Mouse (Mus musculus) left cerebral cortex, postnatal 25 days (tissue): Measurements from ENCODE around the gene Cyp2d10. TPM values are rescaled to one million over a fixed set of nuclear protein-coding genes. Genes with fewer than 3 reads are reported as not detected.
"Not testable (repeated sequence)": the region's sequence is repeated elsewhere in the genome, so short reads cannot be mapped to it uniquely, and the experiment has no call there.

ENCODE experiments used
- DNase-seq, 2 experiments: peaks; one replicate each; pipeline ENCODE4 v3.0.0; 2022; ENCODE audit warnings: low spot score in 2 of 2, mixed read lengths in 1 of 2
- intact Hi-C: fragments of 180-260 bp; cut with DNase I; formaldehyde crosslinking; loops from one replicate; pipeline ENCODE4 v1.15.1; 2025
- microRNA-seq, 2 experiments: library from miRNA; unstranded; fragments of <30 nt; microRNA quantifications; one replicate each; pipeline ENCODE4 v1.2.0; 2022
- total RNA-seq, 2 experiments: library from RNA; stranded (reverse); gene quantifications; 2 replicates each; pipeline ENCODE4 v1.2.3; 2021

The Cyp2d10 gene
- total RNA-seq, 2 experiments from 2014 or later, result not detected

DNA sequence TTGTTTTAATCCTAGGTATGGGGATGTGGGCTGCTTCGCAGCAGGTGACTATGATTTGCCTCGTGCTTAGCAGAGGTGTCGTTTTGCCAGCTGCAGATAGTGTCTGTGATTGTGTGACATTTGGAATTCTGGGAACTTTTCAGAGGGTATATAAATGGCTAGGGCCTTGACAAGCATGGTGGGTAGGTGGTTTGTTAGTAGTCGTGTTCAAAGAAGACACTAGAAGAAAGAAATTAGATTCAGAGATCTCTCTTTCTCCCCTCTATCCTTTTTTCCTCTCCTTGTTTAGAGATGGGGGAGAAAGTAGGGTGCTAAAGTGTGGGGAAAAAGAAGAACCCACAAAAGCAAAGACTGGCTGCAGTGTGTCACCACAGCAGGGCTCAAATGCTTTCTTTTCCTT, 38.8 kb downstream of the Cyp2d10 start:
- no peak for DNase-seq
- intact Hi-C loops, result no loop called here

DNA sequence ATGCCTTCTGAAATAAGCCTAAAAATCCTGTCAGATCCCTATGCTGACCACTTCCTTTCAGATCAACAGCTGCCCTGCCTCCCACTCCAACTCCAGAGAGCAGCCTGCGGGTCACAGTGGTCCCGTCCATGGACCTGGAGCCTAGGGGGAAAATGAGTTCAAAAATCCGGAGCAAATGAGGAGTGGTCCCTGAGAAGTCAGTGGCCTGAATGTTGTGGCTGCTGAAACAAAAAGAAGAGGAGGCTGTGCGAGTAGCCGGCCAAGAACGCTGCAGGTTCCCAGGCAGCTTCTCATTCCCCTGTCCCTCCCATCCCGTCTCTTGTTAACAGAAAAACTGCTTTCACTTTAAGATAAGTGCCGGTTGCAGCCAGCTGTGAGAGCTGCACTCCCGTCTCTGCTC, 42.4 kb downstream of the Cyp2d10 start:
- intact Hi-C loops, DNase-seq: not testable (repeated sequence)

DNA sequence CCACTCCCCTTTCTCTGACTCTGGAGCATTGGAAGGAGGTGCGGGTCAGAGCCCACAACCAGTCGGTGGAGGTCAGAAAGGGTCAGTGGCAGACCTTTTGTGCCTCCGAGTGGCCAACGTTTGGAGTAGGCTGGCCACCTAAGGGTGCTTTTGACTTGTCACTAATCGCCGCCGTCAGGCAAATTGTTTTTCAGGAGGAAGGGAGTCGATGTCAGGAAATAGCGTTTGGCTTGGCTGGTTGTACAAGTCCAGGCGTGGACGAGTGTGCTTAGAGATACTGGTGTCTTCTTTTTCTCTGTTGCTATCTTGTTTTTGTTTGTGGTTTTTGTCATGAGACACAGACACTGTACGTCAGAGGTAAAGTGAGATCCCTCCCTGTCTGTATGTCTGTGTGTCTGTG, 43.2 kb downstream of the Cyp2d10 start:
- DNase-seq, intact Hi-C loops: not testable (repeated sequence)

GRCm38 (mm10) chr15:82362234-82362633, 44.8 kb downstream of the Cyp2d10 start:
- intact Hi-C loops, result no loop called here
- no peak for DNase-seq

GRCm38 (mm10) chr15:82361459-82362018, 45.5 kb downstream of the Cyp2d10 start:
- intact Hi-C loops, result no loop called here
- no peak for DNase-seq

DNA sequence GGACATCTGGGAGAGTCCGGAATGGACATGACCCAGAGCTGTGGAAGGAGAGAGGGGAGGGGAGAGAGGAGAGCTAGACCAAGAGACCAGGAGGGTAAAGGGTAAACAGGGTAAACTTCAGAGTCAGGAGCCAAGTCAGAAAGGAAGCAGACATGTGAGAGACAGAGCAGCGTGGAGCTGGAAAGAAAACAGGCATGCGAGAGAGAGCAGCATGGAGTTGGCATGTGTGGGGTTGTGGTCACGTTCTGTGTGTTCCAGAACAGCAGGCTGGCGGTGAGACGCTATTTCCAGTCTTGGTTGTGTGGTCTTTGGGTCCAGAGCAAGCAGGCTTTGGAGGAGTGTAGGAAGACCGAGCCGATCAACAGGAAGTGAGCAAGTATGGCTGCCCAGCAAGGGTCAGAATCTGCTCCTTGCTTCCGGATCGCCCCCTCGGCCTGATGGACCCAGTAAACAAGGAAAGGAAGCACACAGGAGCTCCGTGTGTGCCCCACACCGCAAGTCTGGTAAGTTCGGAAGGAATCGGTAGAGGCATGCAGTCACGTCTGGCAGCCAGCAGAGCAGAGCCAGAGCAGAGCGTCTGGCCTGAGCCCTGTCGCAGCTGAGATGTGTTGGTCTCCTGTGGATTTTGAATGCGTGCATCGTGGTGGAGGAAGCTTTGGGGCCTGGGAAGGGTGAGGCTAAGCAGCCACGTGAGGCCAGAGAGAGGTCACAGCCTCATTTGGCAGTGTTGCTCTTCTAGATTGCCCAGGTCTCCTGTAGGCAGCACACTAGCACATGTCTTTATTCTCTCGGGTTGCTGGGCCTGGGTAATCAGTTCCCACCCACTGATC, 48.3 kb downstream of the Cyp2d10 start:
- intact Hi-C loops, result loop anchor here (10.0 kb wide), 1 partner anchor 786 kb away; the partner anchor contains the start of gene Poldip3
- no peak for DNase-seq

- intact Hi-C loops, result loop anchor here (1.0 to 10.0 kb wide), 3 partner anchors 22 to 790 kb away; partner anchors contain the start of gene Poldip3
- DNase-seq, result peak; percentile 96 to 98
Measured at GRCm38 (mm10) chr15:82354126-82354945, 52.7 kb downstream of the Cyp2d10 start, which contains the start of gene Ndufa6. Ndufa6 (minus strand) TSS chr15:82354322.

DNA sequence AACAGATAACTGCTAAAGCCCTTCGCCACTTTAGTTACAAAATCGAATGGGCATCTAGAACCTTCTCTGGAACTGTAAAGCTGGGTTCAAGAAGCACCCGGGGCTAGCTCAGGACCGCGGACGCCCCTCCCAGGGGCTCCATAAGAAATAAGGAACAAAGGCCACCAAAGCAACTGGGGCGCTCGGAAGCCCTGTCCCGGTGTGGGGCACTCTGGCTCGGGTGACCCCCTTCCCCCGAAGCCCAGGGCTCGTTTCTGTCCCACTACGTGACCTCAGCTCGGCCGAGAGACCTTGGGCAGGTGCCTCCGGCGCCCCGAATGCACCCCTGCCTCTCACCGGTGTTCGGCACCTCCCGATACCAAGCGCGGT, 53.3 kb downstream of the Cyp2d10 start:
- intact Hi-C loops, result loop anchor here (1.0 to 10.0 kb wide), 3 partner anchors 23 to 791 kb away; partner anchors contain the start of gene Poldip3
- no peak for DNase-seq

DNA sequence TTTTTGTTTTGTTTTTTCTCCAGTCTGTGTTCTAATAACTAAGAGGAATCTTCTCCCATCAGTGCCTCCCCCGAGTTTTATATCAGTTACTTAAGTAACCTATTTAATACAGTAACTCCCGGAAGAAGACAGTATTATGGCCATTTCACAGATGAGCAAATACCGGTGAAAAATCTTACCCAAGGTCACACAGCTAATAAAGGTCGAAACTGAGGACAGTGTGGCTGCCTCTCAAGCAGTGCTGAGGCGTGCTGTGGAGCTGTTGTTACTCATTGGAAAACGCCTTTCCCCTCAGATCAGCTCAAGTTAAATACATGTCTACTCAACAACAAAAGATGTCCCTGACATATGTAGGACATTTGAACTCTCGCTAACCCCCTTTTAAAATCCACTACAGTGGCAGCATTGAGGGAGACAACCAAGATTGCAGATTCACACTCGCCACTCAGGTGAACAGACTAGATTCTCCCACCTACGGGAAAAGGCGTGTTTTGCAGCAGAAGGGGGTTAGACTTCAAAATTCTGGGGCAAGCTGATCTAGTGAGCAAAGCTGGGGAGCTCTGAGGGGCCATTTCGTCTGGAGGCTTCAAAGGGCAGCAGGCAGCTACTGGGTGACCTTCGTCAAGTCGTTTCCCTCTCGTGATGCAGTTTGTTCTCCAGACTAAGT, 53.8 kb downstream of the Cyp2d10 start:
- peak in 1 of 2 experiments; percentile 15 for DNase-seq
- intact Hi-C loops, result loop anchor here (10.0 kb wide), 1 partner anchor 792 kb away; the partner anchor contains the start of gene Poldip3

Small RNA genes within 50 kb of the gene (microRNA-seq; reads per million reads assigned to microRNA genes)
- gene Gm25990, result 0 reads per million in 2 experiments
- gene Gm27331, result 0 reads per million in 2 experiments
- 0 reads per million in 2 experiments for gene Gm27622
- gene Mir7684, result 0 reads per million in 2 experiments

Other genes starting within 250 kb of the Cyp2d10 start
- 1 to 10 TPM; 2.3 to 4.2 TPM for gene Shisa8, start 194.4 kb downstream of the Cyp2d10 start, total RNA-seq
- under 1 TPM; 0.41 TPM for gene Tnfrsf13c, start 182.8 kb downstream of the Cyp2d10 start, total RNA-seq
- 1 to 10 TPM; 3.5 to 3.9 TPM for gene Cenpm, start 162.4 kb downstream of the Cyp2d10 start, total RNA-seq
- gene 1500009C09Rik, start 154.8 kb downstream of the Cyp2d10 start, total RNA-seq, result 100 to 1,000 TPM in 1 of 2 experiments, 10 to 100 TPM in 1; 99.5 to 102 TPM
- gene Sept3, start 132.3 kb downstream of the Cyp2d10 start, total RNA-seq, result 100 to 1,000 TPM; 436 to 478 TPM
- gene Wbp2nl, start 108.2 kb downstream of the Cyp2d10 start, total RNA-seq, result not detected
- 10 to 100 TPM; 30.4 to 38.0 TPM for gene Naga, start 68.3 kb downstream of the Cyp2d10 start, total RNA-seq
- gene Pheta2, start 68.3 kb downstream of the Cyp2d10 start, total RNA-seq, result under 1 TPM; 0.46 to 0.53 TPM
- 100 to 1,000 TPM; 136 to 138 TPM for gene Smdt1, start 68.2 kb downstream of the Cyp2d10 start, total RNA-seq
- 100 to 1,000 TPM; 191 to 196 TPM for gene Ndufa6, start 52.9 kb downstream of the Cyp2d10 start, total RNA-seq
- gene Cyp2d22, start 26.9 kb downstream of the Cyp2d10 start, total RNA-seq, result 10 to 100 TPM; 34.4 TPM
- gene Cyp2d11, start 13.2 kb downstream of the Cyp2d10 start, total RNA-seq, result under 1 TPM in 1 of 2 experiments, not detected in 1; 0.53 TPM
- gene Cyp2d9, start 26.2 kb upstream of the Cyp2d10 start, total RNA-seq, result not detected
- not detected for gene Cyp2d12, start 147.9 kb upstream of the Cyp2d10 start, total RNA-seq
- not detected for gene Cyp2d34, start 213.8 kb upstream of the Cyp2d10 start, total RNA-seq